Mouse (Mus musculus) megakaryocyte, embryonic 14.5 days (primary cell): ENCODE results near the gene Bmp10. TPM values are rescaled to one million over a fixed set of nuclear protein-coding genes. Genes with fewer than 3 reads are reported as not detected.
"Not testable (repeated sequence)": the region's sequence is repeated elsewhere in the genome, so short reads cannot be mapped to it uniquely, and the experiment has no call there.

Experiments
- H3K27me3 ChIP-seq: replicated peaks from 2 replicates; pipeline ENCODE3; 2012; ENCODE audit warnings: inconsistent platforms
- H3K36me3 ChIP-seq: replicated peaks from 2 replicates; pipeline ENCODE3; 2012; ENCODE audit warnings: low read length, inconsistent platforms, mixed read lengths
- H3K4me1 ChIP-seq: 2 replicates; pipeline ENCODE4 v1.6.1; 2012; ENCODE audit warnings: inconsistent platforms
- H3K4me3 ChIP-seq: replicated peaks from 2 replicates; pipeline ENCODE3; 2012; ENCODE audit warnings: moderate library complexity, mild to moderate bottlenecking, inconsistent platforms
- H3K9me3 ChIP-seq: 2 replicates; pipeline ENCODE4 v1.6.1; 2012; ENCODE audit warnings: inconsistent platforms
- FLI1 ChIP-seq: IDR thresholded peaks from 2 replicates; pipeline ENCODE4 v1.6.1; 2012; ENCODE audit warnings: low read length, inconsistent platforms, mixed read lengths
- GATA1 ChIP-seq: IDR thresholded peaks from 3 replicates; pipeline ENCODE4 v1.6.1; 2012; ENCODE audit warnings: mixed read lengths, low read length, inconsistent platforms, borderline replicate concordance
- polyA plus RNA-seq: library from polyadenylated mRNA; stranded (reverse); fragments of >175 nt; gene quantifications from 2 replicates; pipeline ENCODE4 v1.2.3, GENCODE M21; 2012; ENCODE audit warnings: low replicate concordance; ENCODE audit not compliant: insufficient read depth

Bmp10 gene
- polyA plus RNA-seq, 1 experiment, result not detected

- H3K27me3 ChIP-seq, result peaks cover 14% of the 10 kb centered on the region
- H3K9me3 ChIP-seq, result peaks cover 4% of the 10 kb centered on the region; the same call in 1 of the 2 replicates
- no peaks in the 10 kb centered on the region for H3K36me3 ChIP-seq
- peaks cover 28% of the 10 kb centered on the region for H3K4me1 ChIP-seq
- TF ChIP-seq FLI1, result no peak
- no peak for TF ChIP-seq GATA1
- no peak overlapping the region for H3K4me3 ChIP-seq
Observed at GRCm38 (mm10) chr6:87443253-87443652, 14.5 kb downstream of the Bmp10 start.

GRCm38 (mm10) chr6:87445222-87445621, 16.4 kb downstream of the Bmp10 start:
- Histone ChIP-seq H3K4me1 (peaks cover 32% of the 10 kb centered on the region), H3K27me3 (peaks cover 26% of the 10 kb centered on the region), H3K4me3 (no peak overlapping the region), H3K9me3 (no peaks in the 10 kb centered on the region), H3K36me3 (no peaks in the 10 kb centered on the region)
- TF ChIP-seq GATA1 (no peak), FLI1 (no peak)

GRCm38 (mm10) chr6:87447217-87447616, 18.4 kb downstream of the Bmp10 start:
- H3K27me3 ChIP-seq, result peaks cover 30% of the 10 kb centered on the region
- TF ChIP-seq FLI1 (no peak), GATA1 (no peak)
- no peak overlapping the region for H3K4me3 ChIP-seq
- peaks cover 40% of the 10 kb centered on the region for H3K4me1 ChIP-seq
- H3K9me3 ChIP-seq, result no peaks in the 10 kb centered on the region
- no peaks in the 10 kb centered on the region for H3K36me3 ChIP-seq

- no peaks in the 10 kb centered on the region for H3K9me3 ChIP-seq
Observed at GRCm38 (mm10) chr6:87449534-87449933, 20.7 kb downstream of the Bmp10 start.

GRCm38 (mm10) chr6:87451016-87451415, 22.2 kb downstream of the Bmp10 start:
- Histone ChIP-seq H3K36me3 (no peaks in the 10 kb centered on the region), H3K27me3 (peaks cover 34% of the 10 kb centered on the region), H3K9me3 (no peaks in the 10 kb centered on the region), H3K4me1 (peaks cover 40% of the 10 kb centered on the region), H3K4me3 (no peak overlapping the region)
- TF ChIP-seq GATA1 (no peak), FLI1 (no peak)

More at GRCm38 (mm10) chr6:87449534-87449933, 20.7 kb downstream of the Bmp10 start:
- Histone ChIP-seq H3K27me3 (peaks cover 34% of the 10 kb centered on the region), H3K36me3 (no peaks in the 10 kb centered on the region), H3K4me3 (no peak overlapping the region), H3K4me1 (peaks cover 40% of the 10 kb centered on the region)
- TF ChIP-seq FLI1, result no peak
- no peak for TF ChIP-seq GATA1

GRCm38 (mm10) chr6:87451771-87452170, 23.0 kb downstream of the Bmp10 start:
- Histone ChIP-seq H3K9me3 (no peaks in the 10 kb centered on the region), H3K27me3 (peaks cover 31% of the 10 kb centered on the region), H3K4me3 (no peak overlapping the region), H3K36me3 (peaks cover under 1% of the 10 kb centered on the region), H3K4me1 (peaks cover 34% of the 10 kb centered on the region)
- TF ChIP-seq GATA1 (no peak), FLI1 (no peak)

- peaks cover 29% of the 10 kb centered on the region for H3K36me3 ChIP-seq
- TF ChIP-seq FLI1 (no peak), GATA1 (no peak)
- H3K4me1 ChIP-seq, result peaks cover 16% of the 10 kb centered on the region; the same call in 1 of the 2 replicates
Observed at GRCm38 (mm10) chr6:87455507-87455906, 26.7 kb downstream of the Bmp10 start.

GRCm38 (mm10) chr6:87466221-87466620, 37.4 kb downstream of the Bmp10 start:
- Histone ChIP-seq H3K4me1 (peaks cover 3% of the 10 kb centered on the region; the same call in 1 of the 2 replicates), H3K27me3 (no peaks in the 10 kb centered on the region), H3K9me3 (no peaks in the 10 kb centered on the region), H3K36me3 (peaks cover 97% of the 10 kb centered on the region), H3K4me3 (no peak overlapping the region)
- no peak for TF ChIP-seq FLI1
- no peak for TF ChIP-seq GATA1

More at GRCm38 (mm10) chr6:87455507-87455906, 26.7 kb downstream of the Bmp10 start:
- no peaks in the 10 kb centered on the region for H3K9me3 ChIP-seq
- H3K4me3 ChIP-seq, result no peak overlapping the region
- peaks cover 10% of the 10 kb centered on the region for H3K27me3 ChIP-seq

- no peaks in the 10 kb centered on the region for H3K27me3 ChIP-seq
- H3K4me1 ChIP-seq, result peaks cover 3% of the 10 kb centered on the region; the same call in 1 of the 2 replicates
- TF ChIP-seq GATA1 (no peak), FLI1 (no peak)
- H3K9me3 ChIP-seq, result no peaks in the 10 kb centered on the region
- peaks cover 98% of the 10 kb centered on the region for H3K36me3 ChIP-seq
- no peak overlapping the region for H3K4me3 ChIP-seq
Observed at GRCm38 (mm10) chr6:87467373-87467772, 38.6 kb downstream of the Bmp10 start.

- peaks cover 3% of the 10 kb centered on the region; the same call in 1 of the 2 replicates for H3K4me1 ChIP-seq
Observed at GRCm38 (mm10) chr6:87468372-87468771, 39.6 kb downstream of the Bmp10 start.

GRCm38 (mm10) chr6:87470098-87470497, 41.3 kb downstream of the Bmp10 start:
- not testable (repeated sequence) for H3K4me1 ChIP-seq, H3K9me3 ChIP-seq, H3K4me3 ChIP-seq, H3K27me3 ChIP-seq
- H3K36me3 ChIP-seq, result peaks cover 94% of the 10 kb centered on the region

More at GRCm38 (mm10) chr6:87468372-87468771, 39.6 kb downstream of the Bmp10 start:
- no peaks in the 10 kb centered on the region for H3K27me3 ChIP-seq
- H3K4me3 ChIP-seq, result no peak overlapping the region
- TF ChIP-seq FLI1 (no peak), GATA1 (no peak)
- peaks cover 95% of the 10 kb centered on the region for H3K36me3 ChIP-seq
- H3K9me3 ChIP-seq, result no peaks in the 10 kb centered on the region
